Mouse (Mus musculus) forebrain, embryonic 14.5 days (tissue): ENCODE measurements at regions not wholly inside any gene's neighbourhood (a gene's known extent, or its start where the extent isn't known, plus 50 kb on each side); places are given as distances from the start of the nearest gene placed in this dataset.
A peak's percentile ranks its signal among the peaks of the same experiment; 100 is the strongest.

Source experiments
- ATAC-seq: fragments of 200-750 bp; cut with Nextera tagmentation; 2 replicates; pipeline ENCODE4 v1.8.0; 2017; ENCODE audit warnings: mild to moderate bottlenecking, moderate library complexity
- DNase-seq: peaks from one replicate; pipeline ENCODE4 v3.0.0-alpha.2; 2015; ENCODE audit warnings: low spot score
- H3K27ac ChIP-seq: fragments of 300-500 bp; sonication (generic); 2 replicates; pipeline ENCODE4 v1.5.1; 2014; ENCODE audit warnings: low read depth, mild to moderate bottlenecking, control low read depth, low read length, moderate library complexity
- H3K27me3 ChIP-seq: fragments of 300-500 bp; sonication (generic); replicated peaks from 2 replicates; pipeline ENCODE4 v1.6.1; 2014; ENCODE audit warnings: low read length, control low read depth, mixed read lengths; ENCODE audit not compliant: control insufficient read depth, insufficient read depth
- H3K36me3 ChIP-seq: fragments of 300-500 bp; sonication (generic); 2 replicates; pipeline ENCODE4 v1.6.1; 2014; ENCODE audit warnings: low read length, control low read depth; ENCODE audit not compliant: control insufficient read depth, insufficient read depth
- H3K4me1 ChIP-seq: fragments of 300-500 bp; sonication (generic); 2 replicates; pipeline ENCODE4 v1.6.1; 2014; ENCODE audit warnings: antibody characterized with exemption, low read length, control low read depth; ENCODE audit not compliant: control insufficient read depth, insufficient read depth
- H3K4me2 ChIP-seq: fragments of 300-500 bp; sonication (generic); 2 replicates; pipeline ENCODE4 v1.6.1; 2014; ENCODE audit warnings: mild to moderate bottlenecking, control low read depth, low read length
- H3K4me3 ChIP-seq: fragments of 300-500 bp; sonication (generic); 2 replicates; pipeline ENCODE4 v1.5.1; 2014; ENCODE audit warnings: low read depth, low read length, control low read depth
- H3K9ac ChIP-seq: fragments of 300-500 bp; sonication (generic); 2 replicates; pipeline ENCODE4 v1.6.1; 2014; ENCODE audit warnings: mild to moderate bottlenecking, low read length, control low read depth, moderate library complexity
- H3K9me3 ChIP-seq: fragments of 300-500 bp; sonication (generic); replicated peaks from 2 replicates; pipeline ENCODE4 v1.6.1; 2016; ENCODE audit warnings: low read length, control low read depth, mixed read lengths; ENCODE audit not compliant: control insufficient read depth
- WGBS: fragments of 180-500 bp; shearing (Covaris S2); extraction: QIAGEN DNeasy Blood & Tissue Kit; methylation state at CpG from one replicate; pipeline ENCODE4 v1.1.7; 2014; 5-methylcytosine and 5-hydroxymethylcytosine counted together

DNA sequence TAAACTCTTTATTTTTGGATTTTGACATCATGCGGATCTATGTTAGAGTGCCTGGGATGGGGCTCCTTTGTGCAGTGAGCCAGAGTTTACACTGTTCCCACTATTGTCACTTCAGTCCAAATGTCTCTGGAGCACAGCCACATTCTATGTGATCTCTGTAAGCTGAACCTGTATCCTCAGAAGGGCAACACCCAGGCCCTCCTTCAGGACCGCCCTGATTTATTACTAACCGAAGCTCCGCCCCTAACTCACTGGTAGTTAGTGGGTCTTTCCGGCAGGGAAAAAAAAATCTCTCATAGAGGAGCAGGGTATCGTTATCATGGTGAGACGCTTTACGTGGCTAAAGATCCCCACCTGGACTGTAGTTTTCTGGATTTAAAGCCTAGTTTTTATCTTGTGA lies 263.6 kb downstream of the Mtx2 start:
- no peaks in the 10 kb centered on the region for H3K9me3 ChIP-seq
- no peak for ATAC-seq
- H3K27ac ChIP-seq = no peak overlapping the region
- 77% methylated on average over 8 of the region's 8 CpGs for WGBS
- H3K27me3 ChIP-seq = no peaks in the 10 kb centered on the region
- no peak for DNase-seq
- H3K4me1 ChIP-seq = no peaks in the 10 kb centered on the region
- no peak overlapping the region for H3K9ac ChIP-seq
- H3K36me3 ChIP-seq = no peaks in the 10 kb centered on the region
- no peak overlapping the region for H3K4me2 ChIP-seq
- no peak overlapping the region for H3K4me3 ChIP-seq

DNA sequence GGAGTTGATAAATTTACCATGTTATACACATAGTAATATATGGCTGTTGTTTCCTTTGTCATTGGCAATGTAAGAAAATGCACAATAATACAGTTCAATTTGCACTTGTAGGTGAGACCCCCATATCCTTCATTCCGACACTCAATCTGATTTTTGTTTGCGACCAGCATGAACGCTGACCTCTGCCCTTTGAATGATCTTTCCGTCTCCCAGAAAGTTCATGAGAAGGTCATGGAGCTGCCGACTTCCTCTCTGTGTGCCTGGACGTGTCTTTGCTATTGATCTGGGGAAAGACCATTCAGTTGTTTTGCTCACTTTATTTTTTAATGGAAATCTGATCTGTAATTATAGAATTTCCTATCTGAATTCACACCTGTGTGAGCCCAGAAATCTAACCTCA lies 264.0 kb downstream of the Mtx2 start:
- Histone ChIP-seq H3K4me3 (no peak overlapping the region), H3K27ac (no peak overlapping the region), H3K36me3 (no peaks in the 10 kb centered on the region), H3K4me1 (no peaks in the 10 kb centered on the region), H3K4me2 (no peak overlapping the region), H3K9ac (no peak overlapping the region), H3K9me3 (no peaks in the 10 kb centered on the region), H3K27me3 (no peaks in the 10 kb centered on the region)
- ATAC-seq (no peak), DNase-seq (no peak)
- 65% methylated on average over 6 of the region's 6 CpGs for whole genome bisulfite sequencing

DNA sequence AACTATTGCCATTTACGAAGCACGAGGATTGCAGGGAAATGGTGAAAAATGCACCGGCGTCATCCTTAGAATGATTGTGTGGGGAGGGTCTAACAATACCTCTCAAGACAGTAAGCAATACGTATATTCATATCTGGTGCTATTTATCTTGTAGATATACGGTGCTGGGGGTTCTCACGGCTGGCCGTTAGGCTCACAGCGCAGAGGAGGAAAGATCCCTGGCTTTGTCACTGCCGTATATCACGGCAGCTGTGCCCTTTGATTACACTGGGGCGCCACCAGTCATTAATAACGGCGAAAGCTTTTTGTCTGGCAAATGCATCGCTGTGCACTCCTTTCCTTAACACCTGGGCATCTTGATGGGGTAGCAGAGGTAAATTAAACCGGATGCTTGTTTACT lies 264.8 kb downstream of the Mtx2 start:
- no peak for ATAC-seq
- Histone ChIP-seq H3K4me3 (no peak overlapping the region), H3K27ac (no peak overlapping the region), H3K4me1 (no peaks in the 10 kb centered on the region), H3K4me2 (no peak overlapping the region), H3K27me3 (no peaks in the 10 kb centered on the region), H3K9me3 (no peaks in the 10 kb centered on the region), H3K36me3 (no peaks in the 10 kb centered on the region), H3K9ac (no peak overlapping the region)
- 76% methylated on average over 16 of the region's 16 CpGs for WGBS
- no peak for DNase-seq

DNA sequence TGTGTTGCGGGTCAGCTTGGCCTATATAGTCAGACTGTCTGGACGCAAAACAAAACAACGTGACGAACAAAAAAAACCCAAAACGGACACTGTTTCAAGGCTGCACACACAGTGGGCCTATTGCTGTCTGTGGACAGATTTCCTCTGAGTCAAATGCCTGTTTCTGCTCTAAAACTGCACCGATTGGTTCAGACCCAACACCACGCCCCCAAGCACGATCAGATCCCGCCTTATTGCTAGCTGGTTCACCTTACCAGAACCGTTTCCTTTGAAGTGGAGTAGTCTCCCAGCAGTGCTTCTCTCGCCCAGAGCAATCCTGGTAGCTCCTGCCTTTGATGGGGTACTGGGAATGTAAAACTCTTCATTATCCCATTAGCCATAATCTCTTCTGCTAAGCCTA lies 275.9 kb downstream of the Mtx2 start:
- Histone ChIP-seq H3K36me3 (no peaks in the 10 kb centered on the region), H3K4me1 (no peaks in the 10 kb centered on the region), H3K27ac (no peak overlapping the region), H3K4me2 (no peak overlapping the region), H3K27me3 (no peaks in the 10 kb centered on the region), H3K9ac (no peak overlapping the region), H3K9me3 (no peaks in the 10 kb centered on the region), H3K4me3 (no peak overlapping the region)
- WGBS = 60% methylated on average over 11 of the region's 11 CpGs
- DNase-seq (peak; percentile 11), ATAC-seq (no peak)

DNA sequence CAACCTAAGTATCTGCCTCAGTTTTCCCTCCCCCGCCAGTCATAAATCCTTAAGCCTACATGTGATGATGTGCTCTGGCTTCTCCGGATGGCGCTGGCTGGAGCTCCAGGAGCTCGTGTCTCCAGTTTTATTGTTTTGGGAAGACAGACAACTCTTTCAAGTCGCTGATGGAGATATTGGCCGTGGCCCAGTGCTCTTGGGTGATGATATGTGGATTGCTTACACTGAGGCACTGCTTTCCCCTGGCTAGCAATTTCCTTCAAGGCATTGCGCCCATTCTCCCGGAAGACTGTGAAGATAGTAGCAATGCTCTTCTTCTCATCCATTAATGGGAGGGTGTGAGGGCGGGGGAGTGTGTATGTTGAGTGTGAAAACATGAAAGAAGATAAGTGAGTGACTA lies 287.1 kb downstream of the Mtx2 start:
- Histone ChIP-seq H3K9ac (no peak overlapping the region), H3K27ac (no peak overlapping the region), H3K4me3 (no peak overlapping the region), H3K36me3 (no peaks in the 10 kb centered on the region), H3K4me2 (no peak overlapping the region), H3K4me1 (no peaks in the 10 kb centered on the region), H3K27me3 (no peaks in the 10 kb centered on the region), H3K9me3 (no peaks in the 10 kb centered on the region)
- DNase-seq (no peak), ATAC-seq (no peak)
- WGBS = 90% methylated on average over 9 of the region's 9 CpGs

DNA sequence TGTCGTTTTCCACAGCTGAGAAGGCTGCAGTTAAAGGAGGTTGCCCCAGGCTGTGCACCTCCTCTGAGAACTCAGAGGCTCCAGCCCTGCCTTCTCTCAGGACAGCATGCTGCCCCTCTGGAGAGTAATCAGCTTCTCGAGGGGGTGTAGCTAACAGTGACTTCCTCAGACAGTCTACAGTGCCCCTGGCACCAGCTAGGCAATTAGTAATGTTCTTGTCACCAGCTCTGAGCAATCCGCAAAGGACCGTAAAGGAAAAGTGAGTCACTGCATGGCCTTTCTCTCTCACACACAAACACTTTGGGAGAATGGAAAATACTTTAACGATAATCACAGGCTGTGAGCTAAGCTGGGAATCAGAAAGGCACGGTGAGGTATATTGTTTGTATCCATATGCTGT lies 288.8 kb downstream of the Mtx2 start:
- no peak overlapping the region for H3K27ac ChIP-seq
- H3K9ac ChIP-seq = no peak overlapping the region
- 25% methylated on average over 6 of the region's 6 CpGs for WGBS
- DNase-seq (peak; percentile 36), ATAC-seq (no peak)
- H3K4me2 ChIP-seq = no peak overlapping the region
- no peaks in the 10 kb centered on the region for H3K9me3 ChIP-seq
- no peak overlapping the region for H3K4me3 ChIP-seq
- H3K27me3 ChIP-seq = no peaks in the 10 kb centered on the region
- no peaks in the 10 kb centered on the region for H3K4me1 ChIP-seq
- H3K36me3 ChIP-seq = no peaks in the 10 kb centered on the region

DNA sequence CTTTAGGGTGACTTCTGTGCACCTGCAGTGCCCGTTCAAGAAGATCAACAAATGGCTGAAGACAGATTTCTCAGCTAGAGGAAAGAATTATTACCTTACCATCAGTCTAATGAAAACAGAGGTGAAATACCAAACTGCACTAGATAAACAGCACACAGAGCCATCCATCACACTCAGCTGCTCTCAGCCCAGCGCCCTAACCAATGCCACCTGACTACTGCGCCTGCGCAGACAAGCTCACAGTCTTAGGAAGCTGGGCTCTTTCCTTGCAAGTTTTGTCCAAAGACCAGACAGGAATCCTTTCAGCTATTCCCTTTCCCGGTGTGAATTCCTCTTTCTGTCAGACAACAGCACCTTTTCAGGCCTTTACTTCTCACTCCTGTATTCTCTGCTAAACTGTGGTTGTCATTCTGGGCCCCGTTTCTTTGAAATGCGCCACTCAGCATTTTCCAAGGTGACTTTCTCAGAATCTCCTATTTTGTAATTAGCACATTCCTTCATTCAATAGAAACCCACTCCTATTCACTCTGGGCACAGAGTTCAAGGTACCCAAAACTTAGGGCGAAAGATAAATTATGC lies 292.8 kb downstream of the Mtx2 start:
- 84% methylated on average over 8 of the region's 8 CpGs for WGBS
- no peak overlapping the region for H3K4me2 ChIP-seq
- no peak for DNase-seq

DNA sequence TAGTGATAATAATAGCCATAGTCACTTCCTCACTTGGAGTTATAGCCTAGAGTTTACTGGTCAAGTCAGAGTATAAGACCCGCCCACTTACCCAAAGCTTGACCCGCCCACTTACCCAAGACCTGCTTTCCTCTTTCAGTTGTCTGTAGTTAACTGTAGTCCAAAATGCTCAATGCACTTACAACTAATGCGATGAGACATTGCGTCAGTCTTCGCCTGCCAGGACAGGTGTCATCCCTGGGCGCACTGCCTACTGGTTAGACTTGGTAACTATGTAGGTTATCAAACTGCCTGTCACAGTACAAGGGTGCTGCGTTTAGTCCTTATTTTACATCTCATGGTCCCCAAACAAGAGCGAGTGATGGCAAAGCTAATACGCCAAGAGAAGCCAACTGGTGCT lies 294.0 kb downstream of the Mtx2 start:
- no peaks in the 10 kb centered on the region for H3K9me3 ChIP-seq
- DNase-seq (no peak), ATAC-seq (no peak)
- no peak overlapping the region for H3K4me2 ChIP-seq
- no peaks in the 10 kb centered on the region for H3K27me3 ChIP-seq
- H3K4me3 ChIP-seq = no peak overlapping the region
- H3K9ac ChIP-seq = no peak overlapping the region
- 93% methylated on average over 9 of the region's 9 CpGs for WGBS
- H3K27ac ChIP-seq = no peak overlapping the region
- H3K36me3 ChIP-seq = no peaks in the 10 kb centered on the region
- H3K4me1 ChIP-seq = no peaks in the 10 kb centered on the region

More for the DNA sequence above, 292.8 kb downstream of the Mtx2 start:
- Histone ChIP-seq H3K9ac (no peak overlapping the region), H3K4me3 (no peak overlapping the region), H3K9me3 (no peaks in the 10 kb centered on the region), H3K36me3 (no peaks in the 10 kb centered on the region), H3K27ac (no peak overlapping the region), H3K4me1 (no peaks in the 10 kb centered on the region), H3K27me3 (no peaks in the 10 kb centered on the region)
- no peak for ATAC-seq

DNA sequence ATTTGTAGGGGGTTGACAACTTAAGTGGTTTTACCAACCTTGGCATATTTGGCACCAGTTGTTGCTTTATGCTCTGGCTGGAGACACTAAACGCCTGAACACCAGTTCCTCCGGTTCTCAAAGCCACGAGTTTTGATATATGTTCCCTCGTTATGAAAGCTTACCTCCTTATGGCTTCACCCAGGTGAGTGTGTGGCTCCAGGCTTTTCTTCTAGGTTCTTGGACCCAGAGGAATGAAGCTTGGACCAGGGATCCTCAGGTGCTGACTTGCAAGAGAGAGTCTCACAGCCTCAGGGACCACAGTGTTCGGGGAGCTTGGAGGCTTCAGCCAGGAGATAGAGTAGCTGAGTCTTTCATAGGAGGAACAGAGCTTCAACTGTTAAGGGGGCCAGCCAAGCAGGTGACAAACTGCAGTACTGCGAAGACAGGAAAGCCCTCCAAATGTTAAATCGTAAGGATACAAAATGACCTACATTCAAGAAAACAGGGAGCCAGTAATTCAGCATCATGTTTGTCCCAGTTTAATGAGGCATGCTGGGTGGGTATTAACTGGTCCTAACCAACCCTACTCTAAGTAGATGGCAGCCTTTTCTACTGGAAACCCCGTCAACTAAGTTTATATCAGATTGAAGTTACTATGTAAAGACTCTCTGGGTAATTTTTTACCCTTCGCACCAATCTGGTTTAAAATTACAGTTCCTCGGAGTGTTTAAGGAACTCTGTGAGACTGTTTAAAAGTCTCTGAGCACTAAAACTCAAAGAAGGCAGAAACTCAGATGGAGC lies 307.9 kb downstream of the Mtx2 start:
- Histone ChIP-seq H3K9me3 (no peaks in the 10 kb centered on the region), H3K4me1 (peaks cover 6% of the 10 kb centered on the region), H3K27ac (no peak overlapping the region), H3K4me2 (no peak overlapping the region), H3K36me3 (no peaks in the 10 kb centered on the region), H3K4me3 (no peak overlapping the region), H3K27me3 (peaks cover 44% of the 10 kb centered on the region), H3K9ac (no peak overlapping the region)
- WGBS = 74% methylated on average over 10 of the region's 10 CpGs
- no peak for ATAC-seq
- no peak for DNase-seq
